Mouse (Mus musculus) sigmoid colon, adult 10 weeks (tissue): ENCODE results near the gene Zfp141. TPM values are rescaled to one million over a fixed set of nuclear protein-coding genes. Genes with fewer than 3 reads are reported as not detected.

Experiments used
- polyA plus RNA-seq: library from polyadenylated mRNA; stranded (reverse); fragments of 350-450 nt; fragmentation: Illumina TruSeq; extraction: RNeasy Lipid Tissue Mini Kit (QIAGEN cat#74804); gene quantifications from one replicate; pipeline ENCODE4 v1.2.3, GENCODE M21; 2014; ENCODE audit warnings: low read depth, low replicate concordance

Zfp141 gene
- 33.0 TPM for polyA plus RNA-seq

DNA sequence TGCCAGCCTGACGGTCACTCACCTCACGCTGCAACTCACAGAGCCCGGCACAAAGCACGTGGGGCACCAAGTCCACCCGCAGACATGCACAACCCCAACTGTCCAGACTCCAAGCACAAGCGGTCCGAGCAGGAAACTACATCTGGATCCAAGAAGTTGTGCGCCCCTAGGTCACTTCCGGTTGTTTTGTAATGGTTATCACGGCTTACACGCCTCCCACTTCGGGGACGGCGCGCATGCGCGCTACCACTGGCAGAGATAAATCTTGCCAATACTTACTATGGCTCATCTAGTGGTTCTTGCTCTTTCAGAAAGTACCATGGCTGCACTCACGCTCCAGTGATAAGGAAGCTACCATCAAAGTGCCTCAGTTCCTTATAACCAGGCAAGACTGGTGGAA is at the start of gene Zfp141:
Gene Zfp141 (minus strand): TSS at position 153 of the 400 bp plus-strand sequence.

GRCm38 (mm10) chr7:42447850-42448249 is 57.7 kb downstream of the Zfp141 start, which contains the start of gene 4933421I07Rik:
TSS of gene 4933421I07Rik (minus strand) at chr7:42448120.

Other genes starting within 250 kb of the Zfp141 start
- not detected for gene Vmn2r61, start 245.7 kb downstream of the Zfp141 start, polyA plus RNA-seq
- not detected for gene 4933421I07Rik, start 57.6 kb downstream of the Zfp141 start, polyA plus RNA-seq
- not detected for gene Gm21028, start 72.8 kb upstream of the Zfp141 start, polyA plus RNA-seq
- gene Zfp977, start 86.8 kb upstream of the Zfp141 start, polyA plus RNA-seq = 6.8 TPM
- 29.7 TPM for gene Zfp976, start 136.8 kb upstream of the Zfp141 start, polyA plus RNA-seq
- gene Zfp975, start 187.0 kb upstream of the Zfp141 start, polyA plus RNA-seq = 34.6 TPM
- gene Gm17067, start 221.3 kb upstream of the Zfp141 start, polyA plus RNA-seq = not detected